Mouse (Mus musculus) hindbrain, embryonic 12.5 days (tissue): ENCODE data around the gene Il12a. TPM values are rescaled to one million over a fixed set of nuclear protein-coding genes. Genes with fewer than 3 reads are reported as not detected.
"Not testable (repeated sequence)": the region's sequence is repeated elsewhere in the genome, so short reads cannot be mapped to it uniquely, and the experiment has no call there.

Experiments
- ATAC-seq: fragments of 200-750 bp; cut with Nextera tagmentation; 2 replicates; pipeline ENCODE4 v1.8.0; 2017; ENCODE audit warnings: moderate TSS enrichment; ENCODE audit not compliant: low FRiP score
- H3K27ac ChIP-seq: fragments of 300-500 bp; sonication (generic); 2 replicates; pipeline ENCODE4 v1.5.1; 2016; ENCODE audit warnings: mild to moderate bottlenecking
- H3K27me3 ChIP-seq: fragments of 300-500 bp; sonication (generic); 2 replicates; pipeline ENCODE4 v1.6.1; 2016; ENCODE audit warnings: mild to moderate bottlenecking
- H3K36me3 ChIP-seq: fragments of 300-500 bp; sonication (generic); 2 replicates; pipeline ENCODE4 v1.6.1; 2016; ENCODE audit warnings: mild to moderate bottlenecking
- H3K4me1 ChIP-seq: fragments of 300-500 bp; sonication (generic); 2 replicates; pipeline ENCODE4 v1.6.1; 2016
- H3K4me2 ChIP-seq: fragments of 300-500 bp; sonication (generic); replicated peaks from 2 replicates; pipeline ENCODE4 v1.6.1; 2016; ENCODE audit warnings: mild to moderate bottlenecking
- H3K4me3 ChIP-seq: fragments of 300-500 bp; sonication (generic); 2 replicates; pipeline ENCODE4 v1.5.1; 2016; ENCODE audit warnings: mild to moderate bottlenecking
- H3K9ac ChIP-seq: fragments of 300-500 bp; sonication (generic); 2 replicates; pipeline ENCODE4 v1.6.1; 2016; ENCODE audit warnings: mild to moderate bottlenecking, moderate library complexity
- H3K9me3 ChIP-seq: fragments of 300-500 bp; sonication (generic); replicated peaks from 2 replicates; pipeline ENCODE4 v1.6.1; 2016; ENCODE audit warnings: mild to moderate bottlenecking
- WGBS: fragments of 180-500 bp; shearing (Covaris S2); methylation state at CpG from one replicate; pipeline ENCODE4 v1.1.7; 2016; 5-methylcytosine and 5-hydroxymethylcytosine counted together
- polyA plus RNA-seq: library from polyadenylated mRNA; unstranded; fragments of >200 nt; fragmentation: Nextera tagmentation; extraction: Ambion mirVana; gene quantifications from 2 replicates; pipeline ENCODE4 v1.2.1, GENCODE M21; 2016

Gene Il12a
- polyA plus RNA-seq, 1 experiment from 2014 or later, result not detected

DNA sequence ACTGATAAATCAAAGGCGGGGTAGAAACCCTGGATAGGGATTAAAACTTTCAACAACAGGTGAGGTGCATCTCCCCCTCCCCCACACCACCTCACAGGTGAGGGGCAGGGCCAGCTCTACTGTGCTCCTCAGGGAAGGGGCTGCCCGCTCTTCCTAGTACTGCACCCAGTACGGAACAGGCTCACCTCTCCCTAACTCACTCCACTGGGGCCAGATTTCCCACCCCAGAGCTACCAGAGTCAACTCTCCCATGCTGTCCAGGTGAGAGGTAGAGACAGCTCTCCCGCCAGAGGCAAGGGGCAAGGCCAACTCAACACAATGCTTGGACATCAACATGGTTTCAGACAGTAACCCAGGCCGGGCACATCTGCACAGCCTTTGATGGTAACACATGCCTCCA lies 21.1 kb downstream of the Il12a start:
- ATAC-seq, result no peak
- no peak overlapping the region for H3K4me3 ChIP-seq
- WGBS, result 81% methylated on average over 5 of the region's 5 CpGs

DNA sequence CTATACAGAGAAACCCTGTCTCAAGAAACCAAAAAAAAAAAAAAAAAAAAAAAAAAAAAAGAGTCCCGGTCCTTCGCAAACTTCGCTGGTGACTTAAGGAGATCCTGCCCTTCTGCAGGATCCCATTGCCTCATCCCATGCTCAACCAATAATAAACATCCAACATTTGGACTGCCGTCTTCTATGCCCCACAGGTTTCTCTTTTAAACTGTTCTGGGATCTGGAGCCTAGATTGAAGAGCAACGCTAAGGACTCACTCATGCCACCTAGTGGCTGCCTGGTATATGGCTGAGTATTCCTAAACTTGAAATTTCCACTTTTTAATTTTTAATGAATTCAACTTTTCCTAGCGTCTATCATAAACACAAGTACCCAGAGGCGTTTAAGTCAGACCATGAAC lies 23.1 kb downstream of the Il12a start:
- ATAC-seq, result no peak
- Histone ChIP-seq H3K4me1 (no peaks in the 10 kb centered on the region), H3K27ac (no peak overlapping the region), H3K36me3 (no peaks in the 10 kb centered on the region), H3K4me3 (no peak overlapping the region), H3K9ac (no peak overlapping the region), H3K4me2 (no peak overlapping the region), H3K9me3 (no peaks in the 10 kb centered on the region), H3K27me3 (no peaks in the 10 kb centered on the region)
- 15% methylated on average over 7 of the region's 7 CpGs for WGBS

More for the DNA sequence above, 21.1 kb downstream of the Il12a start:
- Histone ChIP-seq H3K9me3 (no peaks in the 10 kb centered on the region), H3K4me1 (no peaks in the 10 kb centered on the region), H3K9ac (no peak overlapping the region), H3K27ac (no peak overlapping the region), H3K27me3 (no peaks in the 10 kb centered on the region), H3K4me2 (no peak overlapping the region), H3K36me3 (no peaks in the 10 kb centered on the region)

GRCm38 (mm10) chr3:68717346-68717745 lies 26.9 kb downstream of the Il12a start:
- H3K36me3 ChIP-seq, ATAC-seq, H3K27me3 ChIP-seq, H3K9ac ChIP-seq, H3K4me2 ChIP-seq, H3K4me1 ChIP-seq, H3K9me3 ChIP-seq, H3K27ac ChIP-seq, H3K4me3 ChIP-seq: not testable (repeated sequence)
- WGBS, result 42% methylated on average over 5 of the region's 5 CpGs

DNA sequence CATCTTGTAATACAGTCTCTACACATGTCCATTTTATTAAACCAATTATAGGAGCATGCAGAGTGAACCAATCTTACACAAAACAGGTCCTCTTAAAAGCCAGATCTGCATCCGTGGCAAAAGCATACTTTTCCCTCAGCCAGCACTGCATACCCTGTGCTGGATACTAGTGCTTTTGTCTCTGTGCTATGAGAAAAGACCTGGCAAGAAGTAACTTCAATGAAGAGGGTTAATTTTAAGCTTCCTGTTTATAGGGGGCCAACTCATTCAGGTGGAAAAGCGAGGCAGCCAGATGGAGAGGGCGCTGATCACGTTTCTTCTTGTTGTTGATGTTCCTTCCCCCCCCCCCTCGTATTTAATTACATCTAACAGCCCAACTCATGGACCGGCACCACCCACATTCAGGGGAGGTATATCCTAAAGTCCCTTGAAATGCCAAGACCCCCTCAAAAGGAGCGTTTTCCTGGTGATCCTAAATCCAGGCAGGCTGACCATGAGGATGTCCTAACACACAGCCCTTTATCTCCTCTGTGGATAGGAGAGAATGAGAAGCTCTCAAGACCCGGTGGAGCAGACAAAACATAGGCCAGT lies 28.9 kb downstream of the Il12a start:
- no peak overlapping the region for H3K4me2 ChIP-seq
- no peaks in the 10 kb centered on the region for H3K9me3 ChIP-seq
- H3K9ac ChIP-seq, result no peak overlapping the region
- H3K27me3 ChIP-seq, result no peaks in the 10 kb centered on the region
- WGBS, result 72% methylated on average over 8 of the region's 8 CpGs
- H3K27ac ChIP-seq, result no peak overlapping the region
- no peaks in the 10 kb centered on the region for H3K4me1 ChIP-seq
- no peak for ATAC-seq
- no peak overlapping the region for H3K4me3 ChIP-seq
- no peaks in the 10 kb centered on the region for H3K36me3 ChIP-seq

- Histone ChIP-seq H3K9ac (no peak overlapping the region), H3K4me3 (no peak overlapping the region), H3K4me1 (no peaks in the 10 kb centered on the region), H3K36me3 (no peaks in the 10 kb centered on the region), H3K27ac (no peak overlapping the region), H3K9me3 (no peaks in the 10 kb centered on the region), H3K27me3 (no peaks in the 10 kb centered on the region), H3K4me2 (no peak overlapping the region)
- 42% methylated on average over 13 of the region's 13 CpGs for WGBS
- peak; percentile 16; the same call in 1 of the 2 replicates for ATAC-seq
Observed at GRCm38 (mm10) chr3:68720258-68720657, 29.8 kb downstream of the Il12a start.

- Histone ChIP-seq H3K27ac (no peak overlapping the region), H3K36me3 (no peaks in the 10 kb centered on the region), H3K9ac (no peak overlapping the region), H3K9me3 (no peaks in the 10 kb centered on the region), H3K4me3 (no peak overlapping the region), H3K4me1 (no peaks in the 10 kb centered on the region), H3K4me2 (no peak overlapping the region), H3K27me3 (no peaks in the 10 kb centered on the region)
- ATAC-seq, result no peak
- WGBS, result 78% methylated on average over 7 of the region's 7 CpGs
Observed at GRCm38 (mm10) chr3:68741955-68742354, 51.5 kb downstream of the Il12a start.

DNA sequence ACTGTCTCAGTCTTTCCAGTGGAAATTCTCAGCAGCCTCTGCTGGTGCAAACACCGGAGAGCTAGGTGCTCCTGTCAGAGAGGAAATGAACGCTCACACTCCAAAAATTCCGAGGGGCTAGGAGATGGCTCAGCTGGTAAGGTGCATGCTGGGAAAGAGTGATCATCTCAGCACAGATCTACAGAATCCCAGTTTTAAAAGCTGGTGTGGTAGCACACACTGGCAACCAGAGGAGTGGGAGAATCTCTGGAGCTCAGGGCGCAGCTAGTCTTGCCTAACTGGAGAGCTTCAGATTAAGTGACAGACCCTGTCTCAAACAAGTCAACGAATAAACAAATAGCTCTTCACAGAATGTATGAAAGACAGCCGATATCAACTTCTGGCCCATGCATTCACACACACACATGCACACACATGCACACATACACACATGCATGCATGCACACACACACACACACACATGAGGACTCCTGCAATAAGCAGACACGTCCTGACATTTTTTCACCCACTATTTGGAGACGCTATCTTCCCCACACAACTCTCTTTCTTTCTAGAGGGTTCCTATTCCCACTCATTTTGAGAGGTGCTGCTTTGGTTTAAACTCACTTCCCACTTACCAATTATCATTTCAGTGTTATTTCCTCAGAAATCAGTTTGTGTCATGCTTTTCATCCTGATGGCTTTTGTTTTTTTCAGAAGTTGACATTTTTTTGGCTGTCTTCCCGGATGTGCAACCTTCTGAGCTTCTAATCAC lies 52.5 kb downstream of the Il12a start:
- Histone ChIP-seq H3K27me3 (no peaks in the 10 kb centered on the region), H3K4me2 (no peak overlapping the region), H3K27ac (no peak overlapping the region), H3K4me1 (no peaks in the 10 kb centered on the region), H3K9me3 (no peaks in the 10 kb centered on the region), H3K4me3 (no peak overlapping the region), H3K36me3 (no peaks in the 10 kb centered on the region), H3K9ac (no peak overlapping the region)
- no peak for ATAC-seq
- WGBS, result 83% methylated on average over 9 of the region's 9 CpGs

DNA sequence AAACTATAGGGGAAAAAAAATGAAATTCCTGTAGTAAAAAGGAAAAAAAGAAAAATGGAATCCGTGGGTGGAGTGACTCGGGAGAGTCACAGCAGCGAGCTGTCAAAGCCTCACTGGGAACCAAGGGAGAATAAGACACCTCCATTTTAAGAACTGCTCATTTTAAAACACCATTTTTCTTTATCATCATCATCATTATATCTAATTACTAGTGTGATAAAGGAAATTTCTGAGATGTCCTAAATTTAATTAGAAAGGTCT lies 53.0 kb downstream of the Il12a start:
- Histone ChIP-seq H3K9me3 (no peaks in the 10 kb centered on the region), H3K9ac (no peak overlapping the region), H3K4me1 (no peaks in the 10 kb centered on the region), H3K36me3 (no peaks in the 10 kb centered on the region), H3K27me3 (no peaks in the 10 kb centered on the region), H3K4me3 (no peak overlapping the region), H3K4me2 (no peak overlapping the region), H3K27ac (no peak overlapping the region)
- no peak for ATAC-seq
- WGBS, result 71% methylated on average over 3 of the region's 3 CpGs

GRCm38 (mm10) chr3:68744162-68744561 lies 53.7 kb downstream of the Il12a start:
- no peak for ATAC-seq
- no peak overlapping the region for H3K27ac ChIP-seq
- 78% methylated on average over 1 of the region's 1 CpGs for WGBS
- no peak overlapping the region for H3K9ac ChIP-seq
- H3K27me3 ChIP-seq, result no peaks in the 10 kb centered on the region
- no peaks in the 10 kb centered on the region for H3K9me3 ChIP-seq
- no peaks in the 10 kb centered on the region for H3K4me1 ChIP-seq
- H3K4me3 ChIP-seq, result no peak overlapping the region
- no peaks in the 10 kb centered on the region for H3K36me3 ChIP-seq
- no peak overlapping the region for H3K4me2 ChIP-seq

DNA sequence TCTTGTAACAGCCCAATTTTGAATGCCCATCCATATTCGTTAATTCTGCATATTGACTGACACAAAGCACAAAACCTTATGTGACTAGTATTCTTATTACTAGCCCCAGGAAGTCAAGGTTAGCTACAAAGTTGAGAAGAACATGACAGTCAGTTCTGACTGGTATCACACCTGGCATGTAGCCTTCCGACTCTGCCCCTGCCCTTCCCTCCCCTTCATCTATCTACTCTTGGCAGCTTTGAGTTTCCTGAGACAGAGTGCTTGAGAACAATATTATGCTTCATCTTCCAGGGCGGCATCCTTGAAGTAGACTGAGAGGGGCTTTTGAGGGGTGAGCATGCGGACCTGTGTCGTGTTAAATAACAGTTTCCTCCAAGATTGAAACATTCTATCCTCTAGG lies 54.6 kb downstream of the Il12a start:
- Histone ChIP-seq H3K27me3 (no peaks in the 10 kb centered on the region), H3K36me3 (no peaks in the 10 kb centered on the region), H3K9ac (no peak overlapping the region), H3K4me3 (no peak overlapping the region), H3K27ac (no peak overlapping the region), H3K4me2 (no peak overlapping the region), H3K9me3 (no peaks in the 10 kb centered on the region), H3K4me1 (no peaks in the 10 kb centered on the region)
- no peak for ATAC-seq
- 90% methylated on average over 5 of the region's 5 CpGs for WGBS

DNA sequence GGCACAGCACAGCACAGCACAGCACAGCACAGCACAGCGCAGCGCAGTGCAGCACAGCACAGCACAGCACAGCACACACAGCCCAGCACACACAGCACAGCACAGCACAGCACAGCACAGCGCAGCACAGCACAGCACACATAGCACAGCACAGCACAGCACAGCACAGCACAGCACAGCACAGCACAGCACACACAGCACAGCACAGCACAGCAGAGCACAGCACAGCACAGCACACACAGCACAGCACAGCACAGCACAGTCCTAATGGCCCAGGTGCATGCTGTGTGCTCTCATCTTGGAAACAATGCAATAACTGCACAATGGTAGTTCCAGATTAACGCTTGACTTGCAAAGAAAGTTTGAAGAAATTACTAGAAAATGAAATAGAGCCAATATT lies 55.8 kb downstream of the Il12a start:
- H3K27ac ChIP-seq, H3K36me3 ChIP-seq, H3K27me3 ChIP-seq, ATAC-seq, H3K4me1 ChIP-seq, H3K4me2 ChIP-seq, H3K9me3 ChIP-seq, H3K4me3 ChIP-seq, H3K9ac ChIP-seq: not testable (repeated sequence)
- 87% methylated on average over 4 of the region's 4 CpGs for WGBS
